Mouse (Mus musculus) frontal cortex, postnatal 14 days (tissue): ENCODE data around the gene Gm5089.

Source experiments
- DNase-seq, 2 experiments: peaks; one replicate each; pipeline ENCODE4 v3.0.0; 2022; ENCODE audit warnings: low spot score in 2 of 2

Gene Gm5089

GRCm38 (mm10) chr14:122477971-122478573 lies 27.2 kb upstream of the Gm5089 start:
- DNase-seq, result no peak

GRCm38 (mm10) chr14:122477261-122477671 lies 26.4 kb upstream of the Gm5089 start:
- DNase-seq, result no peak

- DNase-seq, result no peak
Measured at GRCm38 (mm10) chr14:122476822-122477215, 25.9 kb upstream of the Gm5089 start.

- no peak for DNase-seq
Measured at GRCm38 (mm10) chr14:122476041-122476821, 25.3 kb upstream of the Gm5089 start.

- DNase-seq, result no peak
Measured at GRCm38 (mm10) chr14:122475557-122476040, 24.7 kb upstream of the Gm5089 start.

GRCm38 (mm10) chr14:122474891-122475556 lies 24.1 kb upstream of the Gm5089 start, which contains the start of gene Zic2:
Gene Zic2 (plus strand): TSS chr14:122475435.
- DNase-seq, result no peak

GRCm38 (mm10) chr14:122474041-122474890 lies 23.4 kb upstream of the Gm5089 start:
- no peak for DNase-seq

GRCm38 (mm10) chr14:122473211-122473751 lies 22.4 kb upstream of the Gm5089 start:
- no peak for DNase-seq

- DNase-seq, result no peak
Measured at GRCm38 (mm10) chr14:122472647-122473046, 21.7 kb upstream of the Gm5089 start.

GRCm38 (mm10) chr14:122472161-122472560 lies 21.2 kb upstream of the Gm5089 start:
- DNase-seq, result no peak

- DNase-seq, result no peak
Measured at GRCm38 (mm10) chr14:122471449-122472085, 20.7 kb upstream of the Gm5089 start.

GRCm38 (mm10) chr14:122468971-122469755 lies 18.2 kb upstream of the Gm5089 start:
- no peak for DNase-seq

GRCm38 (mm10) chr14:122467926-122468841 lies 17.3 kb upstream of the Gm5089 start:
- DNase-seq, result no peak

- no peak for DNase-seq
Measured at GRCm38 (mm10) chr14:122466756-122467362, 15.9 kb upstream of the Gm5089 start.

GRCm38 (mm10) chr14:122465931-122466490 lies 15.1 kb upstream of the Gm5089 start:
- no peak for DNase-seq

- DNase-seq, result no peak
Measured at GRCm38 (mm10) chr14:122464763-122465741, 14.1 kb upstream of the Gm5089 start, which contains the start of gene Zic5. Gene Zic5 (minus strand): TSS chr14:122465677.

GRCm38 (mm10) chr14:122464351-122464762 lies 13.4 kb upstream of the Gm5089 start:
- DNase-seq, result no peak
